Mouse (Mus musculus) E14TG2a.4 (cell line): ENCODE measurements around the gene Psma1.

Experiments
- H3K27me3 ChIP-seq: 2 replicates; pipeline ENCODE4 v1.6.1; 2014; ENCODE audit warnings: low read length, control low read depth; ENCODE audit not compliant: insufficient read depth
- H3K36me3 ChIP-seq: 2 replicates; pipeline ENCODE4 v1.6.1; 2014; ENCODE audit warnings: low read length, control low read depth; ENCODE audit not compliant: insufficient read depth
- H3K4me1 ChIP-seq: replicated peaks from 2 replicates; pipeline ENCODE4 v1.6.1; 2014; ENCODE audit warnings: low read depth, low read length, control low read depth
- H3K4me3 ChIP-seq: replicated peaks from 2 replicates; pipeline ENCODE4 v1.5.1; 2014; ENCODE audit warnings: mild to moderate bottlenecking, low read length
- H3K9me3 ChIP-seq: 2 replicates; pipeline ENCODE4 v1.6.1; 2014; ENCODE audit warnings: low read length, control low read depth
- CTCF ChIP-seq: conservative IDR thresholded peaks from 2 replicates; pipeline ENCODE4 v1.5.1; 2014; ENCODE audit warnings: low read length
- NANOG ChIP-seq: IDR thresholded peaks from 2 replicates; pipeline ENCODE4 v1.6.1; 2014; ENCODE audit warnings: borderline replicate concordance, low read length, mixed read lengths
- POU5F1 ChIP-seq: IDR thresholded peaks from 2 replicates; pipeline ENCODE4 v1.6.1; 2014; ENCODE audit warnings: low read length, borderline replicate concordance

The Psma1 gene

DNA sequence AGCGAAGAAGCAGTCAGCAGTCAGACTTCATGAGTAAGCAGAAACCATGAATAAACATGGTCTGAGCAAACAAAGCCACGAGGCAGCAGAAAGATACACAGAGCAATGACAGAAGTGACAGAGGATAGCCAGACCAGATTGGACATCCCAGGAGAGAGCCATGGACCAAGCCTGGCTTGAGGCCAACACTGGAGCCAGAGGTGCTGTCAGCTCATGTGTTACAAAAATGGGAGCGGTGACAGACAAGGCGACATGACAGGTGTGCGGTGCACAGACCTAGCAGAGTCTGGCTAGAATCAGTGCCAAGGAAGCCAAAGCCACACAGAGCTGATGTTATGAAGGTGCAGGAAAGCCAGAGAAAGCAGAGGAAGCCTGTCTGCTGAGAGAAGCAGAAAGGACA lies 35.3 kb upstream of the Psma1 start:
- no peak overlapping the region for H3K4me3 ChIP-seq
- TF ChIP-seq NANOG (no peak), POU5F1 (no peak), CTCF (no peak)
- no peaks in the 10 kb centered on the region for H3K4me1 ChIP-seq
- no peaks in the 10 kb centered on the region for H3K9me3 ChIP-seq
- H3K36me3 ChIP-seq = no peaks in the 10 kb centered on the region
- no peaks in the 10 kb centered on the region for H3K27me3 ChIP-seq

DNA sequence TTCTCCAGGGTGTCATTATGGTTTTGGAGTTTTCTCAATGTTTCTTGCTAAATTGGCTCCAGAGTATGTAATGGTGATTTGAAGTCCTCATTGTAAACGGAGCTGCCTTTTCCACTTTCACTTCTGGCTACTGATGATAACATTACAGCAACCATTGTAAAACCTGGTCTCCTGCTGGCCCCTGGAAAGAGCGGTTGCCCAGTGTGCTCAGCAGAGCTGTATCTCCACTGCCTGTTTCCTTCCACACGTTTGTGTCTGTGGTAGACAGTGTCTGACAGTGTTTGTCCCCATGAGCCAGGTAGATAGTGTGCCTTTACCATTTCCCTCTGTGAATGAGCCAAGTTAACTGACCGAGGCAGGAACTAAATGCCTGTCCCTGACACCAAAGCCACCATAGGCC lies 33.1 kb upstream of the Psma1 start:
- TF ChIP-seq NANOG = no peak
- no peak for TF ChIP-seq POU5F1
- no peak for TF ChIP-seq CTCF
- H3K27me3 ChIP-seq = no peaks in the 10 kb centered on the region
- no peaks in the 10 kb centered on the region for H3K4me1 ChIP-seq
- no peaks in the 10 kb centered on the region for H3K36me3 ChIP-seq
- no peaks in the 10 kb centered on the region for H3K9me3 ChIP-seq
- H3K4me3 ChIP-seq = no peak overlapping the region

DNA sequence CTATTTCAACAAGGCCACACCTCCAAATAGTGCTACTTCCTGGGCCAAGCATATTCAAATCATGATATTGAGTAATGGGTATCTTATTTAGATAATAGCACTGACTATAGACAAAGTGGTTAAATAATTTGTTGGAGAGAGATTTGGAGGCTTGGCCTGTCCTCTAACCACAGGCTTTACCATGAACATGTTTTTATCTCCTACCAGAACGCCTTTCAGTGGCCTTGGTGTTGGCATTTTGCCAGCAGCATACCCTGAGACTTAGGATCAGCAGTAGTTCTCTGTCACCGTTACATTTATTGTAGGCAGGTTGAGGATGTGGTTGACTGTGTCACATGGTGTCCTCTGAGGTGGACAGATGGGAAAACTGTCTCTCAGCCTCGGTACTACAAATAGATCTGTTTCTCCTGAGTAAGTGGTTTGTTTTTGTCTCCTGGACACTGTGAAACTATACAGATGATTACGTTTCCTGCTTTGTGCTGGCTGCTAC lies 25.4 kb upstream of the Psma1 start:
- H3K9me3 ChIP-seq = no peaks in the 10 kb centered on the region
- H3K36me3 ChIP-seq = no peaks in the 10 kb centered on the region
- H3K4me3 ChIP-seq = no peak overlapping the region
- H3K27me3 ChIP-seq = no peaks in the 10 kb centered on the region
- TF ChIP-seq POU5F1 (no peak), CTCF (no peak), NANOG (no peak)
- H3K4me1 ChIP-seq = no peaks in the 10 kb centered on the region

DNA sequence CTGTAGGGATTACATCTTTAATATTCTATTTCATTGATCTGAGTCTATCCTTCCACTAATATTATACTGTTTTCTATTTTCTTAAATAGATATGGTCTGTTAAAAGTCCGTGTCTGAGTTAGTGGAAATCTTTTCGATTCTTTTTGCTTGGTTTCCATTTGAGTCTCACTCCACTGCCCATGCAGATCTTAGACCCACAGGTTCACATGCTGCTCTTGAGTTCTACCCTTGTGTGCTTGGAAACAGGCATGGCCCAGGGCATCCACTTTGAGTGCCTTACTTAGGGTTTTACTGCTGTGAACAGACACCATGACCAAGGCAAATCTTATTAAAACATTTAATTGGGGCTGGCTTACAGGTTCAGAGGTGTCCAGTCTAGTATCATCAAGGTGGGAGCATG lies 24.9 kb upstream of the Psma1 start:
- H3K27me3 ChIP-seq = no peaks in the 10 kb centered on the region
- TF ChIP-seq NANOG = no peak
- TF ChIP-seq POU5F1 = no peak
- TF ChIP-seq CTCF = no peak
- no peaks in the 10 kb centered on the region for H3K4me1 ChIP-seq
- H3K4me3 ChIP-seq = no peak overlapping the region
- no peaks in the 10 kb centered on the region for H3K9me3 ChIP-seq
- no peaks in the 10 kb centered on the region for H3K36me3 ChIP-seq

DNA sequence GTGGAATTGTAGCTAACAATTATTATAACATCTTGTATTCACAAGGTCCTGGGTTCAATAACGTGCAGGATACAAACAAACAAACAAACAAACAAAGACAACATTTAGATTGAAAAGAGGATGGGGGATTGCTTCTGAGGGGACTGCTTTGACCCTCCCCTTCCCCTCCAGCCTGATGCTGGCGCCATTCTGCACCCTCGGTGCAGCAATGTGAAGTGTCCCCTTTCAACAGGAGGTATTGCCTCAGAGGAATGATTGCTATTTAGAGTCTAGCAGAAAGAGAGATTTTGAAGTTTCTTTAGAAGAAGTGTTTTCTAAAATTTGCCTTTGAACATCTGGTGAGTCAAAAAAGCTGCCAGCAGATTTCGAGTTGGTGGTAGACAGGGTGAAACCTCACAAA lies 23.3 kb upstream of the Psma1 start:
- H3K27me3 ChIP-seq = no peaks in the 10 kb centered on the region
- TF ChIP-seq CTCF (no peak), NANOG (no peak), POU5F1 (no peak)
- H3K36me3 ChIP-seq = no peaks in the 10 kb centered on the region
- no peak overlapping the region for H3K4me3 ChIP-seq
- H3K9me3 ChIP-seq = no peaks in the 10 kb centered on the region
- no peaks in the 10 kb centered on the region for H3K4me1 ChIP-seq

DNA sequence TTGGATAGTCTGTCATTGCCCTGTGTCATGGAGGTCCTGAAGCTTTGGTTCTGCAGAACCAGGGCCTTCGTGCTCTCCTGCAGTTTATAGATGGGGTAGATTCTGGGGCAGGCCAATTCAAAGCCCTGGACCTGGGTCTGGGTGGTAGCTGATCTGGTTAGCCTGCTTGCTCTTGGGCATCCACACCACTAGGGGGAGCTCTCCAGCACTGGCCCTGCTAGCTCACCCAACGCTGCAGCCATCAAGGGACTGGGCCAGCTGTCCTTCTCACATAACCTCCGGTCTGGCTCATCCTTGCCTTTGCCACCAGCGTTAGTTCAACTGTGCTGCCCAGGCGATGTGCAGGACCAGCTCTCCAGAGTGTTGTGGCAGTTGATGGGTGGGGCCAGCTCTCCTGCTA lies 18.8 kb upstream of the Psma1 start:
- H3K4me1 ChIP-seq = peaks cover 26% of the 10 kb centered on the region
- H3K36me3 ChIP-seq = no peaks in the 10 kb centered on the region
- H3K4me3 ChIP-seq = no peak overlapping the region
- TF ChIP-seq CTCF = peak; percentile 55
- no peak for TF ChIP-seq NANOG
- TF ChIP-seq POU5F1 = no peak
- no peaks in the 10 kb centered on the region for H3K9me3 ChIP-seq
- H3K27me3 ChIP-seq = no peaks in the 10 kb centered on the region

DNA sequence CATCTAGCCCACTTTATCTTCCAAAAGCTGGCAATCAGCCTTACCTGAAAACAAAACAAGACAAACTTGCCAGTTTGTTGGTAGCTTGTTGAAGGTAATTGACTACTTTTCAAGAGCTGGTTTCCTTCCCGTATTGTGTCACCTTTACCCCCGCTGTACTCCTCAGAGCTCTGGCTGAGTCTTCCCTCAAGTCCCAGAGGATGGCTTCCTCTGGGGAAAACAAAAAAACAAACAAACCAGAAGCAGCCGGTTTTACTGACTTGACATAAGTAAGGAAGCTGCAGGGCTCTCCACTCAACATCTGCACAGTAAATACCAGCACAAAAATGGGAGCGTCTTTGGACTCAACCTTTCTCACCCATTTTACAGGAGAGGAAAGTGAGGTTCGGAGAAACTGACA lies 18.0 kb upstream of the Psma1 start:
- no peak for TF ChIP-seq CTCF
- no peak for TF ChIP-seq POU5F1
- no peak for TF ChIP-seq NANOG
- Histone ChIP-seq H3K9me3 (no peaks in the 10 kb centered on the region), H3K4me3 (no peak overlapping the region), H3K36me3 (no peaks in the 10 kb centered on the region), H3K27me3 (no peaks in the 10 kb centered on the region), H3K4me1 (peaks cover 26% of the 10 kb centered on the region)

DNA sequence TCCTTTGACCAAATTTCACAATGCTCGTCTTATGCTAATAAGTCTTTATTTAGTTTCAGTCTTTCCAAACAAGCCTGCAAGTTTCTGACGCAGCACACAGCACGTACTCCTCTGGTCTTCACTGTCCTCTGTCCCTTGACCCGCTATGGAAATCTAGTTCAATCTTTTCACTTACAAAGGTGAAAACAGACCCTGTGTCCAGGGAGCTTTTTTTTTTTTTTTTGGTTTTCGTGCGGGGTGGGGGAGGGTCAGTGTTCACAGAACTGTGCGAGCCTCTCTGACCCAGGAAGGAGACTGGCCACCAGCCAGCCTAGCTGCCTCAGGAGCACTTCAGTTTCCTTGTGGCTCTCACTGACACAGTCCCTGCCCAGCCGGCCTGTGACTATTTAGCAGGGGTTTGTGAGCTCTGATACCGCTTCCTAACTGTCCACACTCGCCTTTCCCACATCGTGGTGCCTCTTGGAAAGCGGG lies 16.6 kb upstream of the Psma1 start:
- no peaks in the 10 kb centered on the region for H3K9me3 ChIP-seq
- no peaks in the 10 kb centered on the region for H3K27me3 ChIP-seq
- peaks cover 26% of the 10 kb centered on the region for H3K4me1 ChIP-seq
- H3K4me3 ChIP-seq = no peak overlapping the region
- TF ChIP-seq POU5F1 (no peak), CTCF (no peak), NANOG (no peak)
- H3K36me3 ChIP-seq = no peaks in the 10 kb centered on the region

DNA sequence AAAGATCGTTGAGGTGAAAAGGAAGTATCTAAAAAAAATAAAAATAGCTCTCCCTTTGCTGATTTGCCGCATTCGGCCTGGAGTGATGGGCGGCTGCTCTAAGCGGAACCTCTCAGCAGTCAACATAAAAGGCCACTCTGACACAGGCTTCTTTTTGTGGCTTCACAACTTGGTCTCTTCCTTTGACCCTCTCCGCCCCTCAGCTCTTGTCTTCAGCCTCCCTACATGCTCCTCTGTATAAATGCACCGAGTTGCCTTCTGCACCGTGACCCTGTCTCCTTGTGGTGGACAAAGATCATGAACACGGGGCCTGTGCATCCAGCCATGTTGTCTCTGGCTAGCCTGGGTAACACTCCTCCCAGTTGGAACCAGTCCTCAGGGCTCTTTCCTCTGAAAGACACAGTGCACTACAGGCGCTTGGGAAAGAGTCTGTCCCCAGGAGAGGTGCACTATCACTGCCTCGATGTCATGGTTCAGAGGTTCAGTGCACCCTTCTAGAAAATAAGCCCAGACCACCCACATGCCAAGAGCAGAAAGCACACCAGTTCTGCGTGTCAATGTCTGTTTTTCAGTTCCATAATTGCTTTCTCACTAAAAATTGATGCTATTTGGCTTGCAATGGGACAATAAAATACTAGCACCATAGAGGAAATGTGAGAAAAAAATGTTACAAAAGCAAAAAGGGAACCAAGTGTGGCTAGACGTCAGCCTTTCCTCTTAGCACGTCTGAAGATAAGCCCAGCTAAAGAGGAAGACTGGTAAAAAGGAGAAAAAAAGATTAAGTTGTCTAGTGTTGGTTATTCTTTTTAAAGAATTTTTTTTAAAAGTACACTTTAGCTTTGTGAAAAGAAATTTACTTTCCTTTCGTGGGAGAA lies 15.8 kb upstream of the Psma1 start:
- TF ChIP-seq NANOG = no peak
- no peak for TF ChIP-seq POU5F1
- TF ChIP-seq CTCF = no peak
- H3K4me1 ChIP-seq = peaks cover 26% of the 10 kb centered on the region
- H3K27me3 ChIP-seq = no peaks in the 10 kb centered on the region; the same call in 1 of the 2 replicates
- no peaks in the 10 kb centered on the region for H3K9me3 ChIP-seq
- no peaks in the 10 kb centered on the region for H3K36me3 ChIP-seq
- no peak overlapping the region; the same call in 1 of the 2 replicates for H3K4me3 ChIP-seq
